Mouse (Mus musculus) limb, embryonic 12.5 days (tissue): ENCODE data around the gene Ube2q2. TPM values are rescaled to one million over a fixed set of nuclear protein-coding genes. Genes with fewer than 3 reads are reported as not detected.

ENCODE experiments used
- ATAC-seq: fragments of 200-750 bp; cut with Nextera tagmentation; 2 replicates; pipeline ENCODE4 v1.8.0; 2017; ENCODE audit warnings: low read depth, moderate TSS enrichment; ENCODE audit not compliant: insufficient number of reproducible peaks, insufficient read depth, low FRiP score, low TSS enrichment
- H3K27ac ChIP-seq: fragments of 300-500 bp; sonication (generic); 2 replicates; pipeline ENCODE4 v1.5.1; 2016; ENCODE audit warnings: mild to moderate bottlenecking, moderate library complexity
- H3K27me3 ChIP-seq: fragments of 300-500 bp; sonication (generic); 2 replicates; pipeline ENCODE4 v1.6.1; 2016; ENCODE audit warnings: mild to moderate bottlenecking, moderate library complexity
- H3K36me3 ChIP-seq: fragments of 300-500 bp; sonication (generic); 2 replicates; pipeline ENCODE4 v1.6.1; 2016; ENCODE audit warnings: mild to moderate bottlenecking, moderate library complexity
- H3K4me1 ChIP-seq: fragments of 300-500 bp; sonication (generic); replicated peaks from 2 replicates; pipeline ENCODE4 v1.6.1; 2016
- H3K4me2 ChIP-seq: fragments of 300-500 bp; sonication (generic); 2 replicates; pipeline ENCODE4 v1.6.1; 2016; ENCODE audit warnings: mild to moderate bottlenecking, moderate library complexity
- H3K4me3 ChIP-seq: fragments of 300-500 bp; sonication (generic); replicated peaks from 2 replicates; pipeline ENCODE4 v1.5.1; 2016; ENCODE audit warnings: mild to moderate bottlenecking
- H3K9ac ChIP-seq: fragments of 300-500 bp; sonication (generic); replicated peaks from 2 replicates; pipeline ENCODE4 v1.6.1; 2016; ENCODE audit warnings: mild to moderate bottlenecking, moderate library complexity
- H3K9me3 ChIP-seq: fragments of 300-500 bp; sonication (generic); 2 replicates; pipeline ENCODE4 v1.6.1; 2016; ENCODE audit warnings: mild to moderate bottlenecking, moderate library complexity
- WGBS: fragments of 180-500 bp; shearing (Covaris S2); methylation state at CpG from one replicate; pipeline ENCODE4 v1.1.7; 2016; 5-methylcytosine and 5-hydroxymethylcytosine counted together
- polyA plus RNA-seq: library from polyadenylated mRNA; unstranded; fragments of >200 nt; fragmentation: Nextera tagmentation; extraction: Ambion mirVana; gene quantifications from 2 replicates; pipeline ENCODE4 v1.2.1, GENCODE M21; 2016

Ube2q2 gene
- polyA plus RNA-seq, 1 experiment from 2014 or later: 45.1 TPM

- WGBS: 90% methylated on average over 2 of the region's 2 CpGs
- no peak overlapping the region for H3K9ac ChIP-seq
- ATAC-seq: no peak
- H3K27me3 ChIP-seq: no peaks in the 10 kb centered on the region
- no peak overlapping the region for H3K4me2 ChIP-seq
- H3K27ac ChIP-seq: no peak overlapping the region
- no peaks in the 10 kb centered on the region for H3K4me1 ChIP-seq
- H3K4me3 ChIP-seq: no peak overlapping the region
- H3K36me3 ChIP-seq: peaks cover 20% of the 10 kb centered on the region
- H3K9me3 ChIP-seq: no peaks in the 10 kb centered on the region
Observed at GRCm38 (mm10) chr9:55174235-55174634, 25.6 kb downstream of the Ube2q2 start.

- H3K27ac ChIP-seq: no peak overlapping the region
- ATAC-seq: no peak
- no peaks in the 10 kb centered on the region for H3K9me3 ChIP-seq
- H3K4me2 ChIP-seq: no peak overlapping the region
- peaks cover 28% of the 10 kb centered on the region for H3K36me3 ChIP-seq
- H3K9ac ChIP-seq: no peak overlapping the region
- WGBS: 94% methylated on average over 3 of the region's 3 CpGs
- no peaks in the 10 kb centered on the region for H3K4me1 ChIP-seq
- H3K4me3 ChIP-seq: no peak overlapping the region
- no peaks in the 10 kb centered on the region for H3K27me3 ChIP-seq
Observed at GRCm38 (mm10) chr9:55195876-55196275, 47.2 kb downstream of the Ube2q2 start.

GRCm38 (mm10) chr9:55198260-55198659, 49.6 kb downstream of the Ube2q2 start:
- H3K27ac ChIP-seq: no peak overlapping the region
- no peaks in the 10 kb centered on the region for H3K9me3 ChIP-seq
- H3K4me3 ChIP-seq: no peak overlapping the region
- no peak overlapping the region for H3K4me2 ChIP-seq
- ATAC-seq: no peak
- H3K36me3 ChIP-seq: peaks cover 18% of the 10 kb centered on the region; the same call in 1 of the 2 replicates
- no peaks in the 10 kb centered on the region for H3K4me1 ChIP-seq
- H3K27me3 ChIP-seq: no peaks in the 10 kb centered on the region
- 94% methylated on average over 1 of the region's 1 CpGs for WGBS
- H3K9ac ChIP-seq: no peak overlapping the region

- peaks cover 23% of the 10 kb centered on the region; the same call in 1 of the 2 replicates for H3K36me3 ChIP-seq
- H3K4me3 ChIP-seq: no peak overlapping the region
- no peak overlapping the region for H3K4me2 ChIP-seq
- no peak overlapping the region for H3K9ac ChIP-seq
- no peak for ATAC-seq
- no peak overlapping the region for H3K27ac ChIP-seq
- WGBS: 75% methylated on average over 2 of the region's 2 CpGs
- H3K4me1 ChIP-seq: no peaks in the 10 kb centered on the region
- H3K9me3 ChIP-seq: no peaks in the 10 kb centered on the region
- no peaks in the 10 kb centered on the region for H3K27me3 ChIP-seq
Observed at GRCm38 (mm10) chr9:55199348-55199747, 50.7 kb downstream of the Ube2q2 start.

- Histone ChIP-seq H3K36me3 (peaks cover 33% of the 10 kb centered on the region), H3K4me2 (peak overlapping the region; percentile 78), H3K27ac (peak overlapping the region; percentile 93), H3K9me3 (no peaks in the 10 kb centered on the region), H3K27me3 (no peaks in the 10 kb centered on the region), H3K9ac (peak overlapping the region; percentile 90), H3K4me3 (peak overlapping the region; percentile 82), H3K4me1 (peaks cover 18% of the 10 kb centered on the region)
- ATAC-seq: 0 out of 2 replicates have a peak, but pooled peaks have one; percentile 28
- 1% methylated on average over 2 of the region's 2 CpGs for WGBS
Observed at GRCm38 (mm10) chr9:55208458-55208789, 59.8 kb downstream of the Ube2q2 start.

- no peaks in the 10 kb centered on the region for H3K9me3 ChIP-seq
- under 1% methylated on average over 65 of the region's 65 CpGs for WGBS
- H3K4me3 ChIP-seq: peak within 1 kb of the TSS; percentile 82
- peak within 1 kb of the TSS; percentile 93 for H3K27ac ChIP-seq
- peak within 1 kb of the TSS; percentile 78 for H3K4me2 ChIP-seq
- ATAC-seq: peak; percentile 96
- no peaks in the 10 kb centered on the region for H3K27me3 ChIP-seq
- peaks cover 18% of the 10 kb centered on the region for H3K4me1 ChIP-seq
- peaks cover 36% of the 10 kb centered on the region for H3K36me3 ChIP-seq
- H3K9ac ChIP-seq: peak within 1 kb of the TSS; percentile 90
Observed at GRCm38 (mm10) chr9:55208790-55209481, 60.3 kb downstream of the Ube2q2 start, which contains the start of gene Fbxo22. Gene Fbxo22, plus strand, starts transcription at chr9:55208925.

GRCm38 (mm10) chr9:55211611-55212010, 63.0 kb downstream of the Ube2q2 start:
- H3K4me2 ChIP-seq: no peak overlapping the region
- WGBS: 88% methylated on average over 4 of the region's 4 CpGs
- no peak overlapping the region for H3K9ac ChIP-seq
- ATAC-seq: no peak
- H3K36me3 ChIP-seq: peaks cover 53% of the 10 kb centered on the region
- no peaks in the 10 kb centered on the region for H3K9me3 ChIP-seq
- H3K27ac ChIP-seq: no peak overlapping the region
- peaks cover 18% of the 10 kb centered on the region for H3K4me1 ChIP-seq
- no peak overlapping the region for H3K4me3 ChIP-seq
- H3K27me3 ChIP-seq: no peaks in the 10 kb centered on the region

- H3K9ac ChIP-seq: no peak overlapping the region
- no peak for ATAC-seq
- H3K4me3 ChIP-seq: no peak overlapping the region
- H3K27me3 ChIP-seq: no peaks in the 10 kb centered on the region
- no peaks in the 10 kb centered on the region for H3K9me3 ChIP-seq
- H3K27ac ChIP-seq: no peak overlapping the region
- peaks cover 66% of the 10 kb centered on the region for H3K36me3 ChIP-seq
- no peak overlapping the region for H3K4me2 ChIP-seq
- 94% methylated on average over 1 of the region's 1 CpGs for WGBS
- H3K4me1 ChIP-seq: peaks cover 12% of the 10 kb centered on the region
Observed at GRCm38 (mm10) chr9:55213396-55213795, 64.7 kb downstream of the Ube2q2 start.

GRCm38 (mm10) chr9:55215056-55215455, 66.4 kb downstream of the Ube2q2 start:
- WGBS: 95% methylated on average over 3 of the region's 3 CpGs
- H3K36me3 ChIP-seq: peaks cover 81% of the 10 kb centered on the region
- ATAC-seq: no peak
- no peak overlapping the region for H3K4me2 ChIP-seq
- no peak overlapping the region for H3K27ac ChIP-seq
- no peaks in the 10 kb centered on the region for H3K27me3 ChIP-seq
- peaks cover 4% of the 10 kb centered on the region for H3K4me1 ChIP-seq
- H3K9ac ChIP-seq: no peak overlapping the region
- H3K4me3 ChIP-seq: no peak overlapping the region
- H3K9me3 ChIP-seq: no peaks in the 10 kb centered on the region

GRCm38 (mm10) chr9:55215648-55216047, 67.0 kb downstream of the Ube2q2 start:
- H3K4me1 ChIP-seq: no peaks in the 10 kb centered on the region; the same call in 1 of the 2 replicates
- no peak overlapping the region for H3K9ac ChIP-seq
- no peak overlapping the region for H3K27ac ChIP-seq
- no peaks in the 10 kb centered on the region for H3K9me3 ChIP-seq
- no peak overlapping the region for H3K4me3 ChIP-seq
- ATAC-seq: no peak
- H3K4me2 ChIP-seq: no peak overlapping the region
- WGBS: 88% methylated on average over 3 of the region's 3 CpGs
- peaks cover 87% of the 10 kb centered on the region for H3K36me3 ChIP-seq
- H3K27me3 ChIP-seq: no peaks in the 10 kb centered on the region

GRCm38 (mm10) chr9:55216078-55216477, 67.4 kb downstream of the Ube2q2 start:
- no peak overlapping the region for H3K27ac ChIP-seq
- peaks cover 91% of the 10 kb centered on the region for H3K36me3 ChIP-seq
- no peak overlapping the region for H3K4me3 ChIP-seq
- no peak for ATAC-seq
- no peaks in the 10 kb centered on the region for H3K27me3 ChIP-seq
- H3K4me1 ChIP-seq: no peaks in the 10 kb centered on the region; the same call in 1 of the 2 replicates
- no peak overlapping the region for H3K9ac ChIP-seq
- no peak overlapping the region for H3K4me2 ChIP-seq
- WGBS: 79% methylated on average over 2 of the region's 2 CpGs
- H3K9me3 ChIP-seq: no peaks in the 10 kb centered on the region

GRCm38 (mm10) chr9:55217381-55217780, 68.7 kb downstream of the Ube2q2 start:
- H3K4me2 ChIP-seq: no peak overlapping the region
- WGBS: 94% methylated on average over 3 of the region's 3 CpGs
- H3K36me3 ChIP-seq: peaks cover 95% of the 10 kb centered on the region
- H3K9ac ChIP-seq: no peak overlapping the region
- no peaks in the 10 kb centered on the region for H3K4me1 ChIP-seq
- no peaks in the 10 kb centered on the region for H3K9me3 ChIP-seq
- H3K27me3 ChIP-seq: no peaks in the 10 kb centered on the region
- H3K4me3 ChIP-seq: no peak overlapping the region
- ATAC-seq: no peak
- H3K27ac ChIP-seq: no peak overlapping the region
